Mouse (Mus musculus) embryonic fibroblast, embryonic 13.5 days (primary cell): ENCODE measurements at regions not wholly inside any gene's neighbourhood (a gene's known extent, or its start where the extent isn't known, plus 50 kb on each side); places are given as distances from the start of the nearest gene placed in this dataset.

Experiments
- H3K27ac ChIP-seq: 2 replicates; pipeline ENCODE4 v1.5.1; 2012; ENCODE audit warnings: low read length, control low read depth, inconsistent platforms; ENCODE audit not compliant: insufficient read depth
- H3K4me1 ChIP-seq: 2 replicates; pipeline ENCODE4 v1.6.1; 2011; ENCODE audit warnings: low read length; ENCODE audit not compliant: control insufficient read depth, insufficient read depth
- H3K4me3 ChIP-seq: 2 replicates; pipeline ENCODE4 v1.5.1; 2011; ENCODE audit warnings: mild to moderate bottlenecking, control low read depth, low read length; ENCODE audit not compliant: insufficient read depth
- CTCF ChIP-seq: IDR thresholded peaks from 2 replicates; pipeline ENCODE4 v1.5.1; 2011; ENCODE audit warnings: mild to moderate bottlenecking, control low read depth, low read length, moderate library complexity, borderline replicate concordance; ENCODE audit not compliant: insufficient read depth
- POLR2A ChIP-seq: IDR thresholded peaks from 2 replicates; pipeline ENCODE4 v1.6.1; 2011; ENCODE audit warnings: low read depth, mild to moderate bottlenecking, control low read depth, low read length, moderate library complexity

DNA sequence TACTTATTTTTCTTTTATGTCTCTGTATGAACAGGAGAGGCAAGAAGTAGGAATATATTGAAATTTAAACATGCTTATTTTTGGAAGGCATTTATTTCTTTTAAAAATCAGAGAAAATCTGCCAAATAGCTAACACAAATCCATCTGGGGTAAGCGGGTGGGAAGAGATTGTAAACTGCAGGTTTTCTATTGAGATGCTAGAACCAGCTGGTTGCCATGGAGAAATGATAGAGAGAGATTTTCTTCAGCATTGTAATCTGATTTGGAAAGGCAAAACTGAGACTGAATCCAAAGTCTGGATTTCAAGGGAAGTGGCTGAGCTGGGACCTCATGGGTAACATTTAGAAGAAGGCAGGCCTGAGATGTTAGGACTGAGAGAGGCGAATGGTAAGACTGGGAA is 226.6 kb upstream of the Sptlc3 start:
- Histone ChIP-seq H3K4me3 (no peak overlapping the region), H3K4me1 (no peaks in the 10 kb centered on the region), H3K27ac (no peak overlapping the region)
- TF ChIP-seq POLR2A (no peak), CTCF (no peak)

GRCm38 (mm10) chr2:139276581-139276980 is 217.1 kb upstream of the Sptlc3 start:
- H3K4me3 ChIP-seq = no peak overlapping the region
- TF ChIP-seq POLR2A (no peak), CTCF (no peak)
- no peak overlapping the region for H3K27ac ChIP-seq

GRCm38 (mm10) chr2:139277571-139277970 is 216.1 kb upstream of the Sptlc3 start:
- no peak for TF ChIP-seq CTCF
- no peak for TF ChIP-seq POLR2A

More at GRCm38 (mm10) chr2:139276581-139276980, 217.1 kb upstream of the Sptlc3 start:
- H3K4me1 ChIP-seq = no peaks in the 10 kb centered on the region

DNA sequence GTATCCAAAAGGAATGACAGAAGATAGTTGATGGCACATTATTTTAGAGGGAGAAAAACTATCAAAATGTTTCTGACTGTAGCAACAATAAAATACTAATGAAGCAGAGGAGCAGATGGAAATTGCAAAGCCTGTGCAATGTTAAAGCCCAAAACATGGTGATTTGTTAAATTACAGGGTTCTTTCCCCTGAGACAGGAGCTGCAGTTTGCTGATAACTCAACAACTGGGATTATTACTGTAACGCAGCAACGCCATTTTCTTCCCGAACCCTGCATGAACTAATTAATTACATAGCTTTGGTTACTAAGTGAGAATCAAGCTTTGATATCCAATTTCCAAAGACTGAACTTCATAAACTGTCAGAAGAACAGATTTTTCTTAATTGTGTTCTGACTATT is 212.7 kb upstream of the Sptlc3 start:
- Histone ChIP-seq H3K27ac (no peak overlapping the region), H3K4me3 (no peak overlapping the region), H3K4me1 (no peaks in the 10 kb centered on the region)
- TF ChIP-seq POLR2A (no peak), CTCF (no peak)

More at GRCm38 (mm10) chr2:139277571-139277970, 216.1 kb upstream of the Sptlc3 start:
- no peak overlapping the region for H3K27ac ChIP-seq
- no peaks in the 10 kb centered on the region for H3K4me1 ChIP-seq
- H3K4me3 ChIP-seq = no peak overlapping the region

- no peak for TF ChIP-seq POLR2A
- no peak for TF ChIP-seq CTCF
- no peaks in the 10 kb centered on the region for H3K4me1 ChIP-seq
- H3K4me3 ChIP-seq = no peak overlapping the region
- H3K27ac ChIP-seq = no peak overlapping the region
Measured at GRCm38 (mm10) chr2:139284315-139284714, 209.4 kb upstream of the Sptlc3 start.

DNA sequence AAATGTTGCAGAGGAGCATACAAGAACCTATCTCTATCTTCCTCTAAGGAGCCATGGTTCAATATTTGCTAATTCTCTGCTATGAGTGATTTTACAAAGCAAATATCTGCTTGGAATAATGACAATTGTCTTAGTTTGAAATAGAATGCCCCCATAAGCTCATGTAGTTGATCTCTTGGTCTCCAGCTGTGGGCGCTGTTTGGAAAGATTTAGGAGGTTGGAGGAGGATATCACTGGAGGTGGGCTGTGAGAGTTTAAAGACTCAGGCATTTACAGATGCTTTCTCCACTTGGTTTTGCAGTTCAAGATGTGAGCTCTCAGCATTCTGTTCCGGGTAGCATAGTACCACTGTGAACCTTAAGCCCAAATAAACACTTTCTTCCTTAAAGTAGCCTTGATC is 207.3 kb upstream of the Sptlc3 start:
- Histone ChIP-seq H3K27ac (no peak overlapping the region), H3K4me1 (no peaks in the 10 kb centered on the region), H3K4me3 (no peak overlapping the region)
- TF ChIP-seq CTCF (no peak), POLR2A (no peak)

- no peak for TF ChIP-seq CTCF
- no peaks in the 10 kb centered on the region for H3K4me1 ChIP-seq
- no peak overlapping the region for H3K4me3 ChIP-seq
- H3K27ac ChIP-seq = no peak overlapping the region
Measured at GRCm38 (mm10) chr2:139298541-139299152, 195.1 kb upstream of the Sptlc3 start.

- no peaks in the 10 kb centered on the region for H3K4me1 ChIP-seq
- TF ChIP-seq POLR2A = no peak
- TF ChIP-seq CTCF = no peak
- H3K4me3 ChIP-seq = no peak overlapping the region
- no peak overlapping the region for H3K27ac ChIP-seq
Measured at GRCm38 (mm10) chr2:139311401-139311812, 182.3 kb upstream of the Sptlc3 start.

GRCm38 (mm10) chr2:139312053-139312452 is 181.7 kb upstream of the Sptlc3 start:
- TF ChIP-seq POLR2A = no peak
- TF ChIP-seq CTCF = no peak
- Histone ChIP-seq H3K4me3 (no peak overlapping the region), H3K4me1 (no peaks in the 10 kb centered on the region), H3K27ac (no peak overlapping the region)

DNA sequence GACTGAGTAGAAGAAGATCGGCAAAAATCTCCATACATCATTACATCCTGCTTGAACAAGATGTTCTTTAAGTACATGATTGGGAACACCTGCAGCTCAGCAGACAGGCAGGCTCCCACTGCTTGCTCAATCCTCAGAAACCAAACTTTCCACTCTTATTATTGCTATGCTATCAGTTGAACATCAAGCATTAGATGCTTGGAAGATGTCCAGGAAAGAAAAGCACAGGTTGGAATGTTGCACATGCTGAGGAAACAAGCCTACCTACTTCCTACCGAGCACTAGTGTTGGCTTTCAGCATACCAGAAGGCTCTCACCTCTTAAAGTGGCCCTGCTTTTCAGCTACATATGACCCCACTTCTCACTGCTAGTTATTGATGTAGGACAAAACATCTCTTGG is 171.2 kb upstream of the Sptlc3 start:
- no peaks in the 10 kb centered on the region for H3K4me1 ChIP-seq
- no peak overlapping the region for H3K4me3 ChIP-seq
- H3K27ac ChIP-seq = no peak overlapping the region
- TF ChIP-seq POLR2A (no peak), CTCF (no peak)
